Mouse (Mus musculus) testis, postnatal 10 days (tissue): Measurements from ENCODE around the gene Sh2b3.

Source experiments
- DNase-seq: peaks from one replicate; pipeline ENCODE4 v3.0.0; 2021; ENCODE audit warnings: low spot score

The Sh2b3 gene

GRCm38 (mm10) chr5:121783862-121784500 lies 53.5 kb downstream of the Sh2b3 start:
- peak; percentile 52 for DNase-seq

- DNase-seq: no peak
These were observed 55.0 kb downstream of the Sh2b3 start for GRCm38 (mm10) chr5:121782467-121782866.

- DNase-seq: no peak
These were observed 57.3 kb downstream of the Sh2b3 start for GRCm38 (mm10) chr5:121780180-121780579.

- no peak for DNase-seq
These were observed 58.8 kb downstream of the Sh2b3 start for GRCm38 (mm10) chr5:121778485-121779119.

DNA sequence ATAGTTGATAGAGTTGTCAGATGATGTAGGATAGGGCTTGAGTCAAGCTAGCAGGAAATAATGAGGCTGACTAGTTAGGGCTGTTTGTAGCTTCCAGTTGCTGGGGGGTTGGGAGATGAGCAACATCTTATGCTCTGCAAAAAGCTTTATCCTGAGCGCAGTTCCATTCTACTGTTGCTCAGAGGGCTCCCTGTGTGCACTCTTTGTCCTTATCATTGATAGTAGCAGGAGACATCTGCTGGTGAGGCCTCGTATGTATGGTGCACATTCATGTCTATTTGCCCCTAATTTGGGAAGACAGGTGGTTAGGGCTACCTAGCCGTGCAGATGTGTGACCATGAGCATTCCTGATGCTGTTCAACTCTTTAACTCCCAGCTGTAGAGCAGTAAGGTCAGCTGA lies 65.8 kb downstream of the Sh2b3 start:
- DNase-seq: no peak

DNA sequence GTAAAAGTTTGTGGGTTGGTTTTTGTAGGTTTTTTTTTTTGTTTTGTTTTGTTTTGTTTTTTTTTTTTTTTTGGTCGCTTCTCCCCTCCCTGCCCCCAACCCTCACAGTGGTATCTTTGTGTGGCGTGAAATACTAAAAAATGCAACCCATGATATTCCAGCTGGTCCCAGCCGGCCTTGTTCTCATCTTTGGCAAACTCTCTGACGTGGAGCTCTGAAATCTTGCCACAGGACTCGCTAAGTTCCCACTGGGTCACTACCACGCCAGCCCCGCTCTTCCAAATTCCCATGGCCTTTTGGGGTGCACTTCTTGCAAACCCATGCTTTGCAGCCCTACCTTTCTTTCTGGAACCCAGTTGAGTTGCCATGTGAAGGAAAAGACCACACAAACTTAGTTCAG lies 67.6 kb downstream of the Sh2b3 start:
- peak; percentile 46 for DNase-seq

DNA sequence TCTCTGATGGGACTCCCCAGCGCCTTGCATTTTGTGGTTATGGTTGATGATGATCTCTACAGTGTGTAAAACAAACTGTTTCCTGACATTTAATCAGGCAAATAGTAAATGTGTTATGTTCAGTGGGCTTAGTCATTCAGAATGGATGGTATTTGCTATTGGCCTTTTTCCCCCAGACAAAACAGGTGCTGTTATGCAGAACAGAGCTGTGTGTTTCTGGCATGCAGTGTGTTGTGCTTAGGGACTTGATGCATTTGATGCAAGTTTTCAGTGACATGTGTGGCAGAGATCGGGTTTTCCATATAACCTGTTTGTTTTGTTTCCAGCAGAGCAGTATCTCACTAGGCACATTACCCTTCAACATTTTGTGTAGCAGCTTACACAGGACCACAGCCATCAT lies 69.9 kb downstream of the Sh2b3 start:
- DNase-seq: no peak

GRCm38 (mm10) chr5:121766038-121766773 lies 71.2 kb downstream of the Sh2b3 start:
- no peak for DNase-seq
